Comparison of ENCODE assay signal across 15 mouse cellular contexts in genomic region chr12:105066523-105066922, GRCm38 (mm10).
"Had no signal": no experiment of that assay in that cellular context is flagged by ENCODE, and none has a peak within 500 bp of the region (broad histone marks: within the 10 kb centered on the region; RNA-seq: fewer than 3 reads in every experiment).

No protein-coding gene starts in this region.

- DNase-seq: kidney, adult 11 months; kidney, adult 8-10 months; kidney, postnatal 10 days; kidney, postnatal 36 days; liver, embryonic 13.5 days; lung, adult 2 months; lung, postnatal 14 days; lung, postnatal 4 days; midbrain, embryonic 14.5 days; right cerebral cortex, adult 18-20 months; right cerebral cortex, postnatal 14 days; right cerebral cortex, postnatal 4 days; thymus, adult 2 months; thymus, postnatal 14 days; thymus, postnatal 4 days had no signal
